Mouse (Mus musculus): ENCODE measurements around the gene Rapgef1.

GRCm38 (mm10) chr2:29723132-29723531, 103.6 kb downstream of the Rapgef1 start:
- TF ChIP-seq POLR2A (IDR thresholded peaks at IDR 0.05; ENCODE audit: control insufficient read depth, low read depth, low read length) (no peak), CTCF (IDR thresholded peaks at IDR 0.05; ENCODE audit: control insufficient read depth, insufficient read depth, insufficient replicate concordance, low read depth, low read length) (no peak)
